Mouse (Mus musculus) bone marrow, adult 2 months (tissue): Measurements from ENCODE around the gene Agpat1. TPM values are rescaled to one million over a fixed set of nuclear protein-coding genes. Genes with fewer than 3 reads are reported as not detected.

Experiments
- H3K27ac ChIP-seq: fragments of 200-500 bp; 2 replicates; pipeline ENCODE4 v1.5.1; 2012; ENCODE audit warnings: low read depth, mild to moderate bottlenecking, control low read depth, inconsistent platforms, low read length; ENCODE audit not compliant: control insufficient read depth, poor library complexity, insufficient read depth
- H3K4me1 ChIP-seq: fragments of 200-500 bp; 2 replicates; pipeline ENCODE4 v1.6.1; 2011; ENCODE audit warnings: low read length; ENCODE audit not compliant: control insufficient read depth, insufficient read depth
- H3K4me3 ChIP-seq: fragments of 200-500 bp; replicated peaks from 2 replicates; pipeline ENCODE3; 2011; ENCODE audit warnings: mild to moderate bottlenecking, low read depth, low read length, control low read depth; ENCODE audit not compliant: control insufficient read depth
- CTCF ChIP-seq: fragments of 200-500 bp; IDR thresholded peaks from 2 replicates; pipeline ENCODE4 v1.5.1; 2011; ENCODE audit warnings: low read length, control low read depth; ENCODE audit not compliant: control insufficient read depth, insufficient read depth
- POLR2A ChIP-seq: fragments of 200-500 bp; IDR thresholded peaks from 2 replicates; pipeline ENCODE4 v1.6.1; 2011; ENCODE audit warnings: low read depth, mild to moderate bottlenecking, control low read depth, low read length, borderline replicate concordance; ENCODE audit not compliant: control insufficient read depth
- WGBS: fragments of 180-500 bp; shearing (Covaris S2); methylation state at CpG from one replicate; pipeline ENCODE4 v1.1.7; 2018; 5-methylcytosine and 5-hydroxymethylcytosine counted together
- polyA plus RNA-seq: library from polyadenylated mRNA; stranded (reverse); fragments of >200 nt; gene quantifications from 2 replicates; pipeline ENCODE4 v1.2.4, GENCODE M21; 2011; ENCODE audit warnings: low replicate concordance; ENCODE audit not compliant: missing spikeins, insufficient read depth, insufficient read length

Gene Agpat1
- polyA plus RNA-seq, 1 experiment: 66.7 TPM

DNA sequence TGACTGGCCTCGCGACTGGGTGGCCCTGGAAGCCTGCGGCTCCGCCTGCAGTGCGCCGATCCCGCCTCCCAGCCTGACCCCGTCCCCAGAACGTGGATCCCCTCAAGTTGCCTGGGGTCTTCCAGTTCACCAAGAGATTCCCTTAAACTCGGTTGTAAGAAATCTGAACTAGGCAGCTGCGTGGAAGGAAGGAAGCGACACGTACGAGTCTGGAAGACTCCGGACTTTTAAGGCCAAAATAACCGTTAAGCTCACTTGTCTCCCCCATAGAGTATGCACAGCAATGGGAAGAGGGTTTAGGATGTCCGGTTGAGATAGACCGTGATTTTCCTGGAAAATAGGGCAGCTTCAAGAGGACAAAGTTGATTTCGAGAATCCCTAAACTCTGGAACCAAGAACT lies 16.2 kb upstream of the Agpat1 start:
- peak overlapping the region; percentile 76 for H3K4me3 ChIP-seq
- H3K4me1 ChIP-seq: no peaks in the 10 kb centered on the region; the same call in 1 of the 2 replicates
- H3K27ac ChIP-seq: peak overlapping the region; percentile 89
- TF ChIP-seq POLR2A (no peak), CTCF (no peak)
- WGBS: under 1% methylated on average over 19 of the region's 19 CpGs

- H3K4me1 ChIP-seq: no peaks in the 10 kb centered on the region; the same call in 1 of the 2 replicates
- WGBS: 39% methylated on average over 3 of the region's 3 CpGs
- H3K4me3 ChIP-seq: peak overlapping the region; percentile 59
- peak overlapping the region; percentile 38; the same call in 1 of the 2 replicates for H3K27ac ChIP-seq
- TF ChIP-seq POLR2A (no peak), CTCF (no peak)
Measured at GRCm38 (mm10) chr17:34588767-34589166, 15.3 kb upstream of the Agpat1 start.

GRCm38 (mm10) chr17:34589206-34589605 lies 14.9 kb upstream of the Agpat1 start:
- WGBS: 17% methylated on average over 7 of the region's 7 CpGs
- peak overlapping the region; percentile 95 for H3K27ac ChIP-seq
- H3K4me1 ChIP-seq: no peaks in the 10 kb centered on the region; the same call in 1 of the 2 replicates
- peak overlapping the region; percentile 68 for H3K4me3 ChIP-seq
- TF ChIP-seq CTCF: no peak
- TF ChIP-seq POLR2A: no peak

GRCm38 (mm10) chr17:34589681-34590101 lies 14.4 kb upstream of the Agpat1 start, which contains the start of gene Gpsm3:
Gene Gpsm3 (plus strand): TSS chr17:34589806.
- 0 out of 2 replicates have a peak, but pooled peaks have one; percentile 44 for TF ChIP-seq POLR2A
- no peak for TF ChIP-seq CTCF
- H3K27ac ChIP-seq: peak within 1 kb of the TSS; percentile 95
- under 1% methylated on average over 7 of the region's 7 CpGs for WGBS

GRCm38 (mm10) chr17:34590154-34590987 lies 13.7 kb upstream of the Agpat1 start:
- Histone ChIP-seq H3K4me1 (no peaks in the 10 kb centered on the region; the same call in 1 of the 2 replicates), H3K4me3 (peak overlapping the region; percentile 86), H3K27ac (peak overlapping the region; percentile 95)
- TF ChIP-seq CTCF (no peak), POLR2A (0 out of 2 replicates have a peak, but pooled peaks have one; percentile 8)
- 29% methylated on average over 15 of the region's 15 CpGs for WGBS

More at GRCm38 (mm10) chr17:34589681-34590101, 14.4 kb upstream of the Agpat1 start, which contains the start of gene Gpsm3:
- Histone ChIP-seq H3K4me3 (peak within 1 kb of the TSS; percentile 86), H3K4me1 (no peaks in the 10 kb centered on the region; the same call in 1 of the 2 replicates)

GRCm38 (mm10) chr17:34591029-34591993 lies 12.8 kb upstream of the Agpat1 start, which contains the start of gene Pbx2:
Gene Pbx2 (plus strand): TSS chr17:34591266.
- TF ChIP-seq CTCF (no peak), POLR2A (0 out of 2 replicates have a peak, but pooled peaks have one; percentile 18)
- 3% methylated on average over 21 of the region's 21 CpGs for WGBS
- Histone ChIP-seq H3K4me1 (no peaks in the 10 kb centered on the region; the same call in 1 of the 2 replicates), H3K4me3 (peak within 1 kb of the TSS; percentile 86), H3K27ac (peak within 1 kb of the TSS; percentile 95)

DNA sequence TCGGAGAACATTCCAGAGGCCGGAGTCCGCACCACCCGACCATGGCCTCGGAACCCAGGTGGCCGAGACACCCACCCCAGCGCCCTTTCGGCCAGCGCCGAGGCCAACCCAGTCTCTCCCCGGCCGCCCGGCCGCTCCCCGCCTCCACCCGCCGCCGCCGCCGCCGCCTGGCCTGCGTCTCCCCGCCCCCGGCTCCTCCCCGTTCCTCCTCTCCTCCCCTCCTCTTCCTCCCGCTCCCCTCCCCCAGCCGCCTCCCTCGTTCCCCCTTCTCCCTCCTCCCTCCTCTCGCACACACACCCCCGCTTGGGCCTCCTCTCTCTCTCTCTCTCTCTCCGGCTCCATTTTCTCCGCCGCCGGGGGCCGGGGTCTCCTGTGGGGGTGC lies 12.1 kb upstream of the Agpat1 start:
- H3K4me1 ChIP-seq: no peaks in the 10 kb centered on the region; the same call in 1 of the 2 replicates
- TF ChIP-seq POLR2A (peak; percentile 79; the same call in 1 of the 2 replicates), CTCF (no peak)
- H3K4me3 ChIP-seq: peak overlapping the region; percentile 86
- 2% methylated on average over 33 of the region's 35 CpGs for WGBS
- H3K27ac ChIP-seq: peak overlapping the region; percentile 95
